Mouse (Mus musculus): ENCODE results near the gene Lamtor2.

- no peak for TF ChIP-seq CTCF (IDR thresholded peaks at IDR 0.05; ENCODE audit: control insufficient read depth, insufficient read depth, insufficient replicate concordance, low read depth, low read length)
- TF ChIP-seq POLR2A (IDR thresholded peaks at IDR 0.05; ENCODE audit: control insufficient read depth, low read depth, low read length): no peak
Observed at GRCm38 (mm10) chr3:88533706-88534105, 19.2 kb downstream of the Lamtor2 start.

Data from testis, adult 2 months (tissue).